Mouse (Mus musculus): ENCODE measurements around the gene Fam13c.
A peak's percentile ranks its signal among the peaks of the same experiment; 100 is the strongest.

Gene Fam13c

GRCm38 (mm10) chr10:70519640-70520099 is 79.4 kb downstream of the Fam13c start:
- peak; percentile 12 for DNase-seq (ENCODE audit: low read depth, low spot score)

GRCm38 (mm10) chr10:70520143-70521131 is 80.2 kb downstream of the Fam13c start:
- DNase-seq (ENCODE audit: low read depth, low spot score): peak; percentile 78

- no peak for DNase-seq (ENCODE audit: low read depth, low spot score)
Measured at GRCm38 (mm10) chr10:70521379-70521778, 81.1 kb downstream of the Fam13c start.

- DNase-seq (ENCODE audit: low read depth, low spot score): no peak
Measured at GRCm38 (mm10) chr10:70530185-70530823, 90.0 kb downstream of the Fam13c start.

- DNase-seq (ENCODE audit: low read depth, low spot score): no peak
Measured at GRCm38 (mm10) chr10:70532249-70532648, 92.0 kb downstream of the Fam13c start.

- DNase-seq (ENCODE audit: low read depth, low spot score): no peak
Measured at GRCm38 (mm10) chr10:70533301-70533781, 93.1 kb downstream of the Fam13c start.

GRCm38 (mm10) chr10:70533986-70534385 is 93.7 kb downstream of the Fam13c start:
- DNase-seq (ENCODE audit: low read depth, low spot score): no peak

GRCm38 (mm10) chr10:70534571-70534970 is 94.3 kb downstream of the Fam13c start:
- DNase-seq (ENCODE audit: low read depth, low spot score): no peak

GRCm38 (mm10) chr10:70535401-70535800 is 95.1 kb downstream of the Fam13c start:
- peak; percentile 31 for DNase-seq (ENCODE audit: low read depth, low spot score)

GRCm38 (mm10) chr10:70537694-70538093 is 97.4 kb downstream of the Fam13c start:
- DNase-seq (ENCODE audit: low read depth, low spot score): no peak

- no peak for DNase-seq (ENCODE audit: low read depth, low spot score)
Measured at GRCm38 (mm10) chr10:70539251-70539650, 99.0 kb downstream of the Fam13c start.

- DNase-seq (ENCODE audit: low read depth, low spot score): peak; percentile 69
Measured at GRCm38 (mm10) chr10:70540456-70541195, 100.3 kb downstream of the Fam13c start.

- no peak for DNase-seq (ENCODE audit: low read depth, low spot score)
Measured at GRCm38 (mm10) chr10:70542857-70543256, 102.6 kb downstream of the Fam13c start.

GRCm38 (mm10) chr10:70552531-70552930 is 112.2 kb downstream of the Fam13c start:
- no peak for DNase-seq (ENCODE audit: low read depth, low spot score)

GRCm38 (mm10) chr10:70563636-70564035 is 123.4 kb downstream of the Fam13c start:
- peak; percentile 63 for DNase-seq (ENCODE audit: low read depth, low spot score)

- DNase-seq (ENCODE audit: low read depth, low spot score): no peak
Measured at GRCm38 (mm10) chr10:70581556-70582211, 141.4 kb downstream of the Fam13c start.

- no peak for DNase-seq (ENCODE audit: low read depth, low spot score)
Measured at GRCm38 (mm10) chr10:70584171-70584570, 143.9 kb downstream of the Fam13c start.

- DNase-seq (ENCODE audit: low read depth, low spot score): no peak
Measured at GRCm38 (mm10) chr10:70586876-70587405, 146.7 kb downstream of the Fam13c start.

GRCm38 (mm10) chr10:70594007-70594406 is 153.7 kb downstream of the Fam13c start:
- peak; percentile 22 for DNase-seq (ENCODE audit: low read depth, low spot score)

- DNase-seq (ENCODE audit: low read depth, low spot score): peak; percentile 80
Measured at GRCm38 (mm10) chr10:70598081-70598515, 157.8 kb downstream of the Fam13c start.

Measured in mesoderm, embryonic 11.5 days (tissue).